Mouse (Mus musculus): ENCODE measurements at regions not wholly inside any gene's neighbourhood (a gene's known extent, or its start where the extent isn't known, plus 50 kb on each side); places are given as distances from the start of the nearest gene placed in this dataset.

DNA sequence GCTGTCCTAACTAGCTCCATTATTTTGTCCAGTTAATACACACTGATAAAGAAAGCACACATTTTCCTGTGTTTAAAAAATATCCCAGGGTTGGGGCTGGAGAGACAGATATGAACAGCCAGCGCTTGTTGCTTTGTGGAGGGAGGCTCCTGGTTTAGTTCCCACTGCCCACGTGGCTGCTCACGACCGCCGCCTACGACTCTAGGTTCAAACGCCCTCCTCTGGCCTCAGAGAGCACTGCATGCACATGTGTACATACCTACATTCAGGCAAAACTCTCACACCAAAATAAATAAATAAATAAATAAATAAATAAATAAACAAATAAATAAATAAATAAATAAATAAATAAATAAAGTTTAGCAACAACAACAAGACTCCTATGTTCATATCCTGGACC lies 104.8 kb downstream of the Gm525 start:
- Histone ChIP-seq H3K27me3 (ENCODE audit: control insufficient read depth, insufficient read depth, low read length) (no peaks in the 10 kb centered on the region), H3K4me2 (replicated peaks; ENCODE audit: low read depth, low read length) (no peak overlapping the region), H3K4me1 (replicated peaks; ENCODE audit: control insufficient read depth, insufficient read depth, low read length) (0 out of 2 replicates have a peak, but pooled peaks cover 5% of the 10 kb centered on the region), H3K27ac (ENCODE audit: low read depth, low read length) (no peak overlapping the region), H3K9me3 (ENCODE audit: control insufficient read depth, low read length) (no peaks in the 10 kb centered on the region), H3K9ac (ENCODE audit: low read depth, low read length) (no peak overlapping the region), H3K4me3 (ENCODE audit: low read depth, low read length) (no peak overlapping the region), H3K36me3 (ENCODE audit: control insufficient read depth, insufficient read depth, low read length) (no peaks in the 10 kb centered on the region)
- ATAC-seq (ENCODE audit: low FRiP score) (no peak), DNase-seq (ENCODE audit: low spot score) (no peak)
- WGBS: 94% methylated on average over 7 of the region's 7 CpGs

DNA sequence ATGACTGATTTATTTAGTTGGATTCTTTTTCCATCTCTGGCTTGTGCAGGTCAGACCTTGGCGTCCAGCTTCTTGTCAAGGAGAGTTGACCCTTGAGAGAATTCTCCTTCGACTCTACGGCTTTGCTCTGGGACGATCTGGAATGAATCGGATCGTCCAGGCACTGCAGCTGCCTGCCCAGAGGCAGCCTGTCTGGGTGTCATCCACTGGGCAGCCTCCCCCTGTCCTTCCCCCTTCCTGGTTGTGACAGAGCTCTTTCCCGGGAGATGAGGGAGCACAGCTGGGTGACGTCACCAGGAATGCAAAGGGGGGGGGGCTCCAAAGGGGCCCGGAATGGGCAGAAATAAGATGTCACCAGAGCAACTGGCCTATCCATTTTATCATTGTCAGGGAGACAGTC lies 101.9 kb downstream of the Gm525 start:
- H3K27me3 ChIP-seq (ENCODE audit: control insufficient read depth, insufficient read depth, low read length): no peaks in the 10 kb centered on the region
- no peaks in the 10 kb centered on the region for H3K9me3 ChIP-seq (ENCODE audit: control insufficient read depth, low read length)
- DNase-seq (ENCODE audit: low spot score) (peak; percentile 28), ATAC-seq (ENCODE audit: low FRiP score) (peak; percentile 57; the same call in 1 of the 2 replicates)
- H3K4me2 ChIP-seq (replicated peaks; ENCODE audit: low read depth, low read length): peak overlapping the region; percentile 22
- H3K4me3 ChIP-seq (ENCODE audit: low read depth, low read length): no peak overlapping the region
- no peak overlapping the region for H3K27ac ChIP-seq (ENCODE audit: low read depth, low read length)
- H3K36me3 ChIP-seq (ENCODE audit: control insufficient read depth, insufficient read depth, low read length): no peaks in the 10 kb centered on the region
- 14% methylated on average over 9 of the region's 9 CpGs for WGBS
- H3K4me1 ChIP-seq (replicated peaks; ENCODE audit: control insufficient read depth, insufficient read depth, low read length): 0 out of 2 replicates have a peak, but pooled peaks cover 5% of the 10 kb centered on the region
- no peak overlapping the region for H3K9ac ChIP-seq (ENCODE audit: low read depth, low read length)

DNA sequence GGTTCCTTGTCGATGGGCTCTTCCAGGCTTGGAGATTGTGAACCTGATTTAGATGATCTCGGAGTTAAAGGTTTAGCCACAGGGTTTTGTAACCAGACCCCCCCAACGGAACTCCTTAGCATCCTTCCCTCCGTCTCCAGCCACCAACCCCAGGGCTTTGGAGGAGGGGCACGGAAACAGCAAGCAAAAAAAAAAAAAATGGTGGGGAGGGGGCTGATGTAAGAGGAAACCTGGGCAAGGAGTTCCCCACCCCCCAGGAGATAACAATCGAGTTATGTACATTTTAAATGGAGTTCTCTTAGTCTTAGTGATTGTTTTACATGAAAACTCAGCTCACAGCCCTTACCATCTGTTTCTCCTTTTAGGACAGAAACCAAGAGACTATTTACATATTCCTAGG lies 101.3 kb downstream of the Gm525 start:
- DNase-seq (ENCODE audit: low spot score) (no peak), ATAC-seq (ENCODE audit: low FRiP score) (no peak)
- Histone ChIP-seq H3K4me1 (replicated peaks; ENCODE audit: control insufficient read depth, insufficient read depth, low read length) (0 out of 2 replicates have a peak, but pooled peaks cover 5% of the 10 kb centered on the region), H3K4me2 (replicated peaks; ENCODE audit: low read depth, low read length) (no peak overlapping the region), H3K9ac (ENCODE audit: low read depth, low read length) (no peak overlapping the region), H3K4me3 (ENCODE audit: low read depth, low read length) (no peak overlapping the region), H3K36me3 (ENCODE audit: control insufficient read depth, insufficient read depth, low read length) (no peaks in the 10 kb centered on the region), H3K27ac (ENCODE audit: low read depth, low read length) (no peak overlapping the region), H3K27me3 (ENCODE audit: control insufficient read depth, insufficient read depth, low read length) (no peaks in the 10 kb centered on the region), H3K9me3 (ENCODE audit: control insufficient read depth, low read length) (no peaks in the 10 kb centered on the region)
- 28% methylated on average over 6 of the region's 6 CpGs for WGBS

DNA sequence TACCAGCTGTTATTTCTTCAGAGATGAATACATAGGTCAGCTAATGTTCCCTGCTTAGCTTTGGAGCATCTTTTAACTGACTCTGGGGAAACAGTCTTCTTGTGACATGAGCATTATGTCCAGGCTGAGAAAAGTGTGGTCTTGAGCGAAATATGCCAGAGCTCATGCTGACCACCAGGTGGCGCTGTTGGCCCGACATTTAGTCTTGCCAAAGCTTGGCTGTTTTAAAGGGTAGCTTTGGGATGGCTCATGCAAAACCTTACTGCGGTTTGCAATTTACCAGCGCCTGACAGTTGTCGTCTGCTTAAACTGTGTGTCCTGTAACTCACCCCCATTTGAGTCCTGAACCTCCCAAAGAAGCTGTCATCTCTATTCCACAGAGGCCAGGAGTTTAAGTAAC lies 91.6 kb downstream of the Gm525 start:
- Histone ChIP-seq H3K9ac (ENCODE audit: low read depth, low read length) (no peak overlapping the region), H3K4me2 (replicated peaks; ENCODE audit: low read depth, low read length) (no peak overlapping the region), H3K4me3 (ENCODE audit: low read depth, low read length) (no peak overlapping the region), H3K27ac (ENCODE audit: low read depth, low read length) (no peak overlapping the region), H3K36me3 (ENCODE audit: control insufficient read depth, insufficient read depth, low read length) (no peaks in the 10 kb centered on the region), H3K9me3 (ENCODE audit: control insufficient read depth, low read length) (no peaks in the 10 kb centered on the region), H3K4me1 (replicated peaks; ENCODE audit: control insufficient read depth, insufficient read depth, low read length) (no peaks in the 10 kb centered on the region), H3K27me3 (ENCODE audit: control insufficient read depth, insufficient read depth, low read length) (no peaks in the 10 kb centered on the region)
- ATAC-seq (ENCODE audit: low FRiP score): no peak
- WGBS: 22% methylated on average over 6 of the region's 6 CpGs
- DNase-seq (ENCODE audit: low spot score): peak; percentile 91

DNA sequence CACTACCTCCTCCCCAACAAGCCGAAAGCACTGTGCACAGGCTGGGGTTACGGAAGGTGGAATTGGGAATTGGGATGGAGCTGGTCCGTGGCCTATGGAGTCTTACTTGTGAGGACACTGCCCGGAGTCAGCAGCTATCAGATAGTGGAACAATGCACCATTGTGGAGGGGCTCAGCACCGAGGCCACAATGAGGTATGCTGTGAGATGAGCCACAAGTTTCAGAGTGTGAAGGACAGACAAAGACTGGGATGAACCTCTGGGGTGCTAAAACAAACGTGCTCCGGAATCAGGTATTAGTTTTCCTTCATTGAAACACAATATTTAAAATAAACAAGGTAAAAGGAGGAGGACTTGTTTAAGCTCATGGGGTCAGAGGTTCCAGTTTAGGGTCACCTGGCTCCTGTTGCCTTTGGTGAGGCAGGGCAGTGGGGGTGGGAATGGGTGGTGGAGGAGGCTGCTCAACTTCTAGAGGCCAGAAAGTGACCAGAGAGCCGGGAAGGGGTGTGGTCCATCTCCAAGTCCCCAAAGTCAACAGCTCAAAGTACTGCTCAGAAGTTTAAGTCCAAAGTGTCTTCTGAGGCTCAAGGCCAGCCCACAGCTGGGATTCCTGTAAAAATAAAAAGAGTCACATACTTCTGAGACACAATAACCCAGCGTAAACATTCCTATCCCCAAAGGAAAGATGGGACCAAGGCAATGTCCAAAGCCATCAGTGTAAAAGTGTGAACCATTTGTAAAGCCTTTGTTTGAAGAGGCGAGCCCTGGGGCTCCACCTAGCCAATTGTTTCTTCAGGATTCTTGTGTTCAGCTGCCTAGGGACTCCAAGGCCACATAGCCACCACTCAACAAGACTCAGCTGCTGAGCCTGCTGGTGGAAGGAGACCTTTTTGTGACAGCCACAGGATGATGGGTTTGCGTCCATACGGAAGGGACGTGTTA lies 80.1 kb downstream of the Gm525 start:
- no peak for DNase-seq (ENCODE audit: low spot score)
- Histone ChIP-seq H3K27ac (ENCODE audit: low read depth, low read length) (no peak overlapping the region), H3K27me3 (ENCODE audit: control insufficient read depth, insufficient read depth, low read length) (no peaks in the 10 kb centered on the region), H3K4me2 (replicated peaks; ENCODE audit: low read depth, low read length) (no peak overlapping the region), H3K4me3 (ENCODE audit: low read depth, low read length) (no peak overlapping the region), H3K36me3 (ENCODE audit: control insufficient read depth, insufficient read depth, low read length) (no peaks in the 10 kb centered on the region), H3K9ac (ENCODE audit: low read depth, low read length) (no peak overlapping the region), H3K9me3 (ENCODE audit: control insufficient read depth, low read length) (no peaks in the 10 kb centered on the region), H3K4me1 (replicated peaks; ENCODE audit: control insufficient read depth, insufficient read depth, low read length) (no peaks in the 10 kb centered on the region)
- WGBS: 72% methylated on average over 13 of the region's 13 CpGs
- ATAC-seq (ENCODE audit: low FRiP score): no peak

DNA sequence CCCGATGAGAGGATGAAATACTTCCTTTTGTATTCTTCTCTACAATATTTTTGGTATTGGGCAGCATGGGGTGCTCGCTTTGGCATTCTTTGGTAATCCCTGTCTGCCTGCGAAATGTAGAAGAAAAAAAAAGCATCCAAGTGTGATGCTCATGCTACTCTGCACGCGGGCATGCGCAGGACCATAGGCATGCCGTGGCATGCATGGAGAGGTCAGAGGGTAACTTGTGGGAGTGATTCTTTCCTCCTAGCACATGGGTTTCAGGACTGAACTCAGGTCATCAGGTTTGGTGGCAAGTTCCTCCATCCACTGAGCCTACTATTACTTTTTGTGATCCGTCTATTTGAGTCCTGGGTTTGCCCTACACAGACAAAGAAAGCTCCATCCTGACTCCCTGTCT lies 74.3 kb downstream of the Gm525 start:
- H3K27me3 ChIP-seq (ENCODE audit: control insufficient read depth, insufficient read depth, low read length): no peaks in the 10 kb centered on the region
- no peak overlapping the region for H3K9ac ChIP-seq (ENCODE audit: low read depth, low read length)
- H3K27ac ChIP-seq (ENCODE audit: low read depth, low read length): no peak overlapping the region
- ATAC-seq (ENCODE audit: low FRiP score) (no peak), DNase-seq (ENCODE audit: low spot score) (no peak)
- no peak overlapping the region for H3K4me3 ChIP-seq (ENCODE audit: low read depth, low read length)
- H3K4me2 ChIP-seq (replicated peaks; ENCODE audit: low read depth, low read length): no peak overlapping the region
- no peaks in the 10 kb centered on the region for H3K36me3 ChIP-seq (ENCODE audit: control insufficient read depth, insufficient read depth, low read length)
- WGBS: 92% methylated on average over 8 of the region's 8 CpGs
- H3K4me1 ChIP-seq (replicated peaks; ENCODE audit: control insufficient read depth, insufficient read depth, low read length): no peaks in the 10 kb centered on the region
- no peaks in the 10 kb centered on the region for H3K9me3 ChIP-seq (ENCODE audit: control insufficient read depth, low read length)

DNA sequence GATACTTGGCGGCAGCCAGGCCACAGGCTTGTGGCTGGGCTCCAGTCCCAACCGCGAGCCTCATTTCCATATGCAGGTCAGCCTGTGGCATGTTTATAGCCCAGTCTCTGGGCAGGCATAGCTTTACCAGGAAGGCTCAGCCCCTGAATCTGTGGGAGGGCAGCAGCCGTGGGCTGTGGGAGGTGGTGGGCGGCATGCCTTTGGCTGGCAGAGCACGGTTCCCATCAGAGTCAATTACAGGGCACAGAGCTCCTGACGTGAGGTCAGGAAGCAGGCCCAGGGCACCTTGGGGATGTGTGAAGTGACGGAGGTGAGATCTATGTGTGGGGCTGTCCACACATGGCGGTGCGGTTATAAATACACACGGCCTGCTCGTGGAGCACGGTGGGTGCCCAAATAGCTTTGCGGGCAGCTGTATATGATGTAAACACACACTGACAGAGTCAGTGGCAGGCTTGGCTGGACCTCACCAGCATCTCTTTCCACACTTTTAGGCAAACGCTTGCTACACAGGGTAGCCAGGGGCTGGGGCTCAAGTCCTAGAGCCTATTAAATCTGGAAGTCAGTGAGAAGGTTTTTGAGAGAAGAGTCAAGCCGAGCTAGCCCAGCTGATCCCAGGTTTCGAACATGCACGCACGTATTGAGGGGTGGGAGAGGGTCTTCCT lies 71.8 kb downstream of the Gm525 start:
- Histone ChIP-seq H3K36me3 (ENCODE audit: control insufficient read depth, insufficient read depth, low read length) (no peaks in the 10 kb centered on the region), H3K9me3 (ENCODE audit: control insufficient read depth, low read length) (no peaks in the 10 kb centered on the region), H3K27me3 (ENCODE audit: control insufficient read depth, insufficient read depth, low read length) (no peaks in the 10 kb centered on the region), H3K4me3 (ENCODE audit: low read depth, low read length) (no peak overlapping the region), H3K27ac (ENCODE audit: low read depth, low read length) (no peak overlapping the region), H3K9ac (ENCODE audit: low read depth, low read length) (no peak overlapping the region), H3K4me1 (replicated peaks; ENCODE audit: control insufficient read depth, insufficient read depth, low read length) (no peaks in the 10 kb centered on the region), H3K4me2 (replicated peaks; ENCODE audit: low read depth, low read length) (no peak overlapping the region)
- DNase-seq (ENCODE audit: low spot score) (no peak), ATAC-seq (ENCODE audit: low FRiP score) (no peak)
- WGBS: 65% methylated on average over 19 of the region's 19 CpGs

DNA sequence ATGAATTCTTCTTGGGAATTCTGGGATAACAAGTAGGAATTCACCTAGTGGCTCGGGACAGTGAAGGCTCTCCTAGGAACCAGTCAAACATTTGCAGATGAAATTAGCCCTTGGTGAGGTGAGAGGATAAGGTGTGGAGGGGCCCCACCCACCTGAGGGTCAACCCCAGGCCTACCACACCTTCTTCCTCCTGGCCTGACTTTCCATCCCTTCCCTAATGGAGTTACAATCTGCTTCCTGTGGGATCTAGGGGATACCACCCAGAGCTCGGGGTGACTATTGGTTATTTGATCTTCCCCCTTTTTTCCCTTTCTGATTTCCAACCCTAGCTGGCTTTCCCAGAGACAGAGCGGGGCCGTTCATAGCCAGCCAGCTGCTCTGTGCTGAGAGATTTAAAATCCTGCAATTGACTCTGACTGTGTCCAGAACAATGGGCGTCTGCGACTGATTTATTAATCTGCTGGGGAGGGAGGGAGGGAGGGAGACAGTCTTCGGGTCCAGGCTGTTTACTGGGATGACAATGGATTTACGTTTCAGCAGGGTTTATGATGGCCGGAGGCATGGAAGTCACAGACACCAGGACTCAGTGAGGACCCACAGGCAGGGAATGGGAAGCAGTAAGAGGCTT lies 69.0 kb downstream of the Gm525 start:
- no peak overlapping the region for H3K27ac ChIP-seq (ENCODE audit: low read depth, low read length)
- DNase-seq (ENCODE audit: low spot score) (peak; percentile 31), ATAC-seq (ENCODE audit: low FRiP score) (no peak)
- H3K9me3 ChIP-seq (ENCODE audit: control insufficient read depth, low read length): no peaks in the 10 kb centered on the region
- 38% methylated on average over 9 of the region's 9 CpGs for WGBS
- no peak overlapping the region for H3K4me3 ChIP-seq (ENCODE audit: low read depth, low read length)
- no peaks in the 10 kb centered on the region for H3K4me1 ChIP-seq (replicated peaks; ENCODE audit: control insufficient read depth, insufficient read depth, low read length)
- H3K9ac ChIP-seq (ENCODE audit: low read depth, low read length): no peak overlapping the region
- H3K4me2 ChIP-seq (replicated peaks; ENCODE audit: low read depth, low read length): no peak overlapping the region
- H3K27me3 ChIP-seq (ENCODE audit: control insufficient read depth, insufficient read depth, low read length): no peaks in the 10 kb centered on the region
- H3K36me3 ChIP-seq (ENCODE audit: control insufficient read depth, insufficient read depth, low read length): no peaks in the 10 kb centered on the region
